Mouse (Mus musculus) cerebellum, postnatal 14 days (tissue): ENCODE data around the gene Wdr95.

ENCODE experiments used
- DNase-seq, 2 experiments: peaks; one replicate each; pipeline ENCODE4 v3.0.0; 2021; ENCODE audit warnings: mixed read lengths in 2 of 2

Gene Wdr95

DNA sequence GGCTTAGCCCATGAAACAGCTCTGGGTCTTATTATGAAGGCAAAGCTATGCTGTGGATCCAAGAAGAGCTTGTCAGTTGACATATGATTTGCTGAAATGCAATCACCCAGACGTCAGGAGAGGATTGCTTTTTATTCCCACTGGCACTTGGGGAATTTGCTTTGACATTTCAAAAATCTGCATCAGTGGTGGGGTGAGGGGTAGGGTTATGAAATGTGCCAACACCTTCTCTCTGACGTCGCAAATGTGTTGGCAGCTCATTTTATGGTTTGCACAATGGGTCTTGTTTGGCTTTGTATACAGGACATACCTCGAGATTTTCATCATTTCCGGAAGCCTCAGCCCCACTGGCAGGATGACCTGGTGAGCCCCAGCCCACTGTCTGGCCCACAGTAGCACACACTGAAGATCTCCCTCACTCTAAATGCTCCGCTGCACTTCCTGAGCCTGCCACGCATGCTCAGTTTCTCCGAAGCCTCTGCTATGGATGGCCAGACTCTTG lies 55.7 kb downstream of the Wdr95 start:
- no peak for DNase-seq

DNA sequence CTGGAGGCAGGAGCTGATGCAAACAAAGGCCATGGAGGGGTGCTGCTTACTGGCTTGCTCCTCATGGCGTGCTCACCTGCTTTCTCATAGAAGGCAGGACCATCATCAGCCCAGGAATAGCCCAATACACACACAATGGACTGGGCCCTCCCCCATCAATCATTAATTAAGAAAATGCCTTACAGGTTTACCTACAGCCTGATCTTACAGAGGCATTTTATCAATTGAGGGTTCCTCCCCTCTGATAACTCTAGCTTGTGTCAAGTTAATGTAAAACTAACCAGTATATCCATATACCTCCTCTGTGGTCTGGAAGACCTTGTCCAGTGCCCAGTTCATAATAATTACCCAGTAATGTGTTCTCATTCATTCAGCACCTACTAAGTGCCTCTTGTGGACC lies 56.8 kb downstream of the Wdr95 start:
- no peak for DNase-seq

DNA sequence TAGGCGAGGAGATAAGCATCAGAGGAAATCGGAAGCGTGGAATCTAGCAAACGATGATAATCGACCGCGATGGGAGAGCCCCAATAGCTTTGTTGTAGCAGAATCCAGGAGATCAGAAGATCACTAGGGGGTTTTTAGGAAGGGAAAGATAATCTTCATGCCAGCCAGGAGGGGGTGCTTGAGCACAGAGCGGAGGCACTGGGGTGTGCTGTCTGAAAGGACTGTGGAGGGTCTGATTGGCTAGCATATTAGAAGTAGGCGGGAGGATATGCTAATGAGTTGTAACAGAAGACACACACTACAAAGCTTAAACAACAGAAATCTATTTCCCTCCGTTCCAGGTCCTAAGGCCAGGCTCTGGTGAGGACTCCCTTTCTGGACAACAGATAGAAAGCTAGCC lies 57.4 kb downstream of the Wdr95 start:
- no peak for DNase-seq

DNA sequence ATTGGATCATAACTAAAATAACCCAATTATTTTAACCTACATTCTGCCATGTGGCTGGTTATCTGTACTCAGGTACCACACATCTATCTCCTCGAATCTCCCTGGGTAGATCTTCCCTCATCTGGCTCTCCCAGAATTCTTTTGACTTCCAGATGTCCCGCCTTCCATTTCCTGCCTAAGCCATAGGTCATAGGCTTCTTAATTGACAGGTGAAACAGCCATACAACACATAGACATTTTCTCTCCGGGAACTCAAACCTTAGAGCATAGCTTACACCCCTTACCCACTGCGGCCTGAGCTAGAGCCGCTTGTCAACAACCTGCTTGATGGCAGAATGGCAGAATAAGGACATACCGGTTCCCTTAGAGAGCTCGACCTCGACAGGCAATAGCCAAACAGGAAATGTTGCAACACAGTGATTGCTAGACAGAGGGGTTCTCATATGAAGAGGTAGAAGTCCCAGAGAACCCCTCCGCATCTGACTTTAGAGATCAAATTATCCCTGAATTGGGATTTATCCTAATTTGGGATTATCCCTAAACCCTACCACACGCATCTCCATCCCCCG lies 58.9 kb downstream of the Wdr95 start:
- no peak for DNase-seq

DNA sequence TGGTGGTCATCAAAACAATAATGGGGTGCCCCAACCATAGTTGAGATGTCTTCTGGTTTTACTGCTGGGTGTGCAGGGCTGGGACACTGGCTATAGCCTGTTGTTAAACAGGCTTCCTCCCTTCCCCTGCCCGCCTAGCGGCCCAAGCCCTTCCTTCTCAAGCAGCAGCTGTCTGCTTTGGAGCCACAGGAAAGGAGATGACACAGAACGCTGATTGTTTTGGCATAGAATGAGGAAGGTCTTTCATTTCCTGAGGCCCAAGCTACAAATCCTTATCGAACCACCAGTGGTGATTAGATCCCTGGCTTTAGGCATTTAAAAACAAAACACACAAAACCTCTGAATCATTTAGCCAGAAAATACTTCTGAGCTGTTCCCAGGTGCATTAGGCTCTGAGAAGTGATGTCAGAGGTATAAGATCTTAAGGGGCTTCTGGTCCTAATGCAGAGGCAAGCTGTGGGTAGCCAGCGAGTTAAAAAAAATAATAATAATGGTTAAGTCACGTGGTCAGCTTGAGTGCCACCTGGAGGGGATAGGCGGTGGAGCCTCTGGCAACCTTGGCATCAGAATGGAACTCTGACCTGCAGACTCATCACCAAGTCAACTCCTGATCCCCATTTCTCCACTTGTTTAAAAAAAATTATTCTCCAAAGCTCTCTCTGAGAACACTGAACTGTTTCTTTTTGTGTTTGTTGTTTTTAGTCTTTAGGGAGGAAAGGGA lies 60.5 kb downstream of the Wdr95 start:
- DNase-seq, result no peak

DNA sequence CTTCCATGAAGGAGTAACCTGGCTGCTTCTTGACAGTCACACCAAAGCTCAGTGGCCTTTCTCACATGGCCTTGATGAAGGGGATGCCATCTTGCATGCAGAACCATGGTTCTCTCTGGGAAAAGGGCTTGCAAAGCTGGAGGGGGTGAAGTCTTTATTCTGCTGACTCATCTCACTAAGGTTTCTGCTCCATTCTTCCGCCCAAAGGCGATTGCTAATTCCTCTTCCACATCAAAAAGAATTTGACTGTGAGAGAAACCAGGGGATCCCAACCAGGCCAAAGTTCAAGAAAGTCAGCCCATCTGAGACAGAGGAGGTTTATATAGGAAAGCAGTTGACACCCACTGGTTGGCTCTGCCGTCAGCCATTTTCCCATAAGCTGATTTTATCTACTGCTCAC lies 61.5 kb downstream of the Wdr95 start:
- no peak for DNase-seq

DNA sequence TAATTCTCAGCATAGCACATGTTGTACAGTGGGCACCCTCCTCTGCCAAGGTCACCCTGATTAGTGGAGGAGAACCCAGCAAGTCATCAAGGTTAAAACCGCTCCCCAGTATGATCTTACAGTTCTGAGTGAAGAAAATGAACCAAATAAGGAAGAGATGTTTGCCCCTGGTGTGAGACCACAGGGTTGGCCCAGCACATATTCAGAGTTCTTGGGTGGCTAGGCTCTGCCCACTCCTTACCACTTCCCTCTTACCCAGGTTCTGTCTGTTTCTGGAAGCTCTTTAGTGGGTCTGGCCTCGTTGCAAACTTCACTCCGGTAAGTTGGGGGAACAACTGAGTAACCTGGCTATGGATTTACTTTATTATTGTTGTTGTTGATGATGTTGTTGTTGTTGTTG lies 65.7 kb downstream of the Wdr95 start:
- no peak for DNase-seq

DNA sequence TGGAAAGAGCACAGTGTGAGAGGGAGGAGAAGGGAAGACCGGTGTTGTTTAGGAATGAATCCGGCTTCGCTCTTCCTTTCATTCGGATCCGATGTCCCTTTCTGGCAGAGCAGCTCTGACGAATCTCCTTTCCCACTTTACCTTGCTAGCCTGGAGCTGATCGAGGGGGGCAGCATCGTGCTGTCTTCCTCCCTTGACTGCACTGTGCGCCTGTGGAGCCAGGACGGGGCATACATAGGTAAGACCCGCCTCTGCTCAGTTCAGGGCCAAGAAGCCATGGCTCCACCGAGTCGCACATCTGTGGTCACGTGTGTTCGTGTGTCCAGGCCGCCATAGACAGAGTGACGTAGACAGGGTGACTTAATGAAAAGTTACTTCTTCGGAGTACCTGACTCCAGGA lies 68.9 kb downstream of the Wdr95 start:
- no peak for DNase-seq

DNA sequence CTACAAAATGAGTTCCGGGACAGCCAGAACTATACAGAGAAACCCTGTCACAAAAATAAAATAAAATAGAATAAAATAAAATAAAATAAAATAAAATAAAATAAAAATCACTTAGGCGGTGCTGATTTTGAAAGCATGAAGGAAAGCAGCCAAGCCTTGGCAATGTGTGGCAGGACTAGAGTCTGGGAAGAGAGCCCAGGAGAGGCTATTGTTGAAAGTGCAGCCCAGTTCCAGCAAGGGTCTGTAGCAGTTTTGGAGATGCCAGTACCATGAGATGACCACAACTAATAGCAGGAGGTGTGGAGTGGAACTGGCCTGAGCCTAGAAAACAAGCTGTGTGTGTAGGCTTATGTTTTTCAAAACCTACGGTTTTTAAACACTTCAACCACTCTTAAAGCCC lies 73.5 kb downstream of the Wdr95 start:
- peak; percentile 25 to 29 for DNase-seq

DNA sequence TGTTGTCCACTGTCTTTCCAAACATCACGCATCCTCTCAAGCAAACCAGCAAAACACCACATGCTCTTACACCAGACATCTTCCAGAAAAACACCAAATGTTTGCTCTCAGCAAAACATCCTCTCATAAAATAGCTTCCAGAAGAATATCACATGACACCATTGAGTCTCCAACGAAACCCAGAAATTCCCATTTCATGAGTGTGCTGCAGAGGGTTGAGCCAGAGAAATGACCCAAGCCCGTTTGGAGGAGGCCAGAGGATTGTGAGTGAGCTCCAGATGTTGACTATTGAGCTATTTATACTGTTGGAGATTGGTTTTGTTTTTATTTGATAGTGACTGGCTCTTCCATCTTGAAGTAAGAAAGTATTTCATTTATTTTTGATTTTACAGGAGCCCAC lies 74.8 kb downstream of the Wdr95 start:
- DNase-seq, result no peak

DNA sequence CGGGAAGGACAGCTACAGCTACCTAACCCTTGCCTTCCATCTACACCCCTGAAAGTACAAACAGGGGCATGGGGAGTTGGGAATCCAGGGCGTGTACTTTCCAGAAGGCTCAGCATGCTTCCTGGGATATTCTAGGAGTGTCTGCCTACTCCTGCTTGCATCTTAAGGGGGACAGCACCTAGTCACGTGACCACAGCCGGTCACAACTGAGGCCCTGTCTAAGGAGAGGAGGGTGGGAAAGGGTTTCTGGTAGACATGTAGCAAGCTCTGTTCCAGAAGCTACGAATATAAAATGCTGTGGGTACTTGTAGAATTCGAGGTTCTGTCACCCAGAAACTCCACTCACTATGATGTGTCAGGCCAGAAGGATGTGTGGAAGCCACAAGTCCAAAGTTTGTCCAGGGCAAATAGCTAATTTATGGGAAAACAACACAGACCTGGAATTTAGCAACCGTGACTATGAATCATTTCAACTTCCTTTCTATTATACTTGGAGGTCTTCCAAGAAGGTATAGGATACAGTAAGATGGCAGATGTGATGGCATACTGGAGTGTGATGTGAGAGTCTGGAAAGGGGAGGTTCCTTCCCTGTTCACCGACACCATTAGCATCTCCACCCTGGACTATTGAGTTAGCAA lies 78.7 kb downstream of the Wdr95 start:
- no peak for DNase-seq

DNA sequence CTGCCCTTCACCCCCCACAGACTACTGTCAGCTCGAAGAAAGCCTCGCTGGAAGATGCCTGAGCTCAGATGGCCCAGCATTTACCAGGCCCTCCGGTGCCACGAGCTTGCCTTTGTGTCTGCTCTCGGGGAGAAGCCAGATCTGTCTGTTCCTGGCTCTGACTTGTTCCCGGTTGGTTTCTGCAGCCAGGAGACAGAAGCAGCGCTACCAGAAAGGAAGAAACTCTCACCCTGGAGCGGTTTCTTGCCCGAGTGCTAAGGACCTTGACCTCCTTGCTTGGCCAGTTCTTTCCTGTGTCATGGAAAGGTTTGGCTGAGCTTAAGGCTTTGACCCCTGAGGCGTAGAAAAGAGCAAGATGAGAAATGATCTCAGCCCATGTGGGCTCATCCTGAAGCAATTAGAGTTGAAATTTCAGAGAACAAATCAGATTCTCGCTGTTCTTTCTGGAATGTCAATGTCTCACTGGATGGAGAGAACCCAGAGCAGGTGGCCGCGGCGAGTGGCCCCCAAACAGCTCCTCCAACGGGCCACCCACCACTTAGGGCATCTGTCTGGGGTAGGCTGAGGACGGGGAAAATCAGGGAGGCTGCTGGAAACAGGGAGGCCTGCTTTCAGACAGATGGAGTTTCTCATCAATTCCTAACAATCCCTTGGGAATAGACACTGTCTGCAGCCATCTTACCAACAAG lies 83.1 kb downstream of the Wdr95 start:
- DNase-seq, result peak; percentile 31 to 40

DNA sequence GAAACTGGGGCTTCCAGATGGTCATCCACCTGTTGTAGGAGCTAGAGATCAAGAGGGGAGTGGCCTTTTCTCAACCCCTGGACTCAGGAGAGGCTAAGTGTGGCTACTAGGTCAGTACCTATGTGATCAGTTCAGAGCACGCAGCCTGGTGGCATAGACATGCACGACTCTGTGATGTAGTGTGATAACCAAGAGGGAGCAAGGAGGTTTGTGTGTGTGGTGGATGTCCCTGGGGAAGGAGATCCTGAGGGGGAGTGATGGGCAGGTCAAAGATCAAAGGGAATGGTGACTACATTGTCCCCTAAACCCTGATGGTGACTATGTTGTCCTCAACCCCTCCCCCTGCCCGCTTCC lies 83.7 kb downstream of the Wdr95 start:
- DNase-seq, result no peak

DNA sequence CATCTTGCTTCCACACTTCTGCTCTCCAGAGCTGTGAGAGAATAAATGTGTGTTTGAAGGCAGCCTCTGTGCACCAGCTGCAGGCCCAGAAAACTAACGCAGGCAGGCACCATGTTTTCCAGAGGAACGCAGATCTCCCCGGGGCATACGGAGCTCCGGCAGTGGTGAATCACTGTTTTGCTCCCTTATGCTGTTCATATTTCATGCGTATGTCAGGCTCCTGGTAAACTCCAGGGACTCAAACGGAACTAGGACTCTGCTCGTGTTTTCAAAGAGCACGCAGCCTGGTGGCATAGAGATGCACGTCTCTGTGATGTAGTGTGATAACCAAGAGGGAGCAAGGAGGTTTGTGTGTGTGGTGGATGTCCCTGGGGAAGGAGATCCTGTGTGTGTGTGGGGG lies 84.3 kb downstream of the Wdr95 start:
- no peak for DNase-seq

DNA sequence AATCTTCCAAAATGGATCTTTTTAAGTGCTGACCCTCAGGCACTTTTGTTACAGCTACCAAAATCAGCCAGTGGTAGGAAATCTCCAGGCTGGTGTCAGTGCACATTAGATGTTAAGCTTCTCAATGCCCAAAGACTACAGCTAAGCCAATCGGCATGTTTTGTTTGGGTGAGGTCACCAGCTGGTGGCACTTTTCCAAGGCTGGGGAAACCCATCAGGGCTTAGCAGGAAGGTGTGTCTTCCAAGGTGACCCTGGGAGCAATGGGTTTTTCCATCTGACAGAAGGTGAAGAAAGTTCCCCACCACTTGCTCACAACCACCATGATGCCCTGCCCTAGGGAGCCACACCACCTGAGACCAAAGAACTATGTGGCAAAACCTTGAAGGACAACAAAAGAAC lies 87.7 kb downstream of the Wdr95 start:
- DNase-seq, result no peak

DNA sequence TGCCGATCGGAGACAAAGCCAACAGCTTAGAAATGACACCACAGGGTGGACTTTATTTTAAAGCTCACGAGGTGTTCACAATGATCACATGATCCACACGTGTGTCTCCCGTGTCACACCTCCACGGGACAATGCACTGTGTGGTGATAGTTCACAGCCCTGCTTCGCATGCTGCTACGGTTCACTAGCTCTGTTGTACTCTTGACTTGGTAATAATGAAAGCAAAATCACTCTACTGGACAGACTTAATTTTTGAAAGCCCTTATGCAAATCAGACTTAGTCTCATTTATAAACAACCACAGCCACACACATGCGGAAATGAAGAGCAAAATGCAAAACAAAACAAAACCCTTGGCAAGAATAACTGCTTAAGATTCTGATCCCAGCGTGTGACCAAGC lies 88.3 kb downstream of the Wdr95 start:
- DNase-seq, result no peak

DNA sequence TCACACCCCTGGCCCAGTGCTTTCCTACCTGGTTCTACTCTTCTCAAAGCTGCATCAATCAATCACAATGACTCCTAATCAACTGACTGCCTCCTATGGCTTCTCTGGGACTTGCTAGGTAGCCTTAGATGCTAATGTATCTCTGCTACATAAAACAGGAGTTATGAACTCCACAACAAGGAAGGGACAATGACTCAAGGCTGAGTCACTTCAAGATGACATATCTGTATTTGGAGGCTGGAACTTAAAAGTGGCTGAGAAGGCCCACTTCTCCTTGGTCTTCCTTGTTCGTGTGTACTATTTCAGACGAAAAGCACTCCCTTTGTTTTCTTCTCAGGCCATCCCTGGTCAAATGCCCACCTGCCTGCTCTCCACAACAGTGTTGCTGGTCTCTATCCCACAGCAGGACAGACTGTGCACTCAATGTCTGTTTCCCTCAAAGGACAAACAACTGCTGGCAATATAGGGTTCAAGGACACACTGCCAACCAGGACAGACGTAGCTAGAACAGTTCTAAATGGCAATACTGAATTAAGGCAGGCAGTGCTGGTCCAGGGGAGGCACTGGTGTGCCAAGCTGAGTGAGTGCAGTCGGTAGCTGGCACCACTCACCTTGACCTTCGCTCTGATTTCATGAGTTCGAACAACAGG lies 89.4 kb downstream of the Wdr95 start:
- no peak for DNase-seq

DNA sequence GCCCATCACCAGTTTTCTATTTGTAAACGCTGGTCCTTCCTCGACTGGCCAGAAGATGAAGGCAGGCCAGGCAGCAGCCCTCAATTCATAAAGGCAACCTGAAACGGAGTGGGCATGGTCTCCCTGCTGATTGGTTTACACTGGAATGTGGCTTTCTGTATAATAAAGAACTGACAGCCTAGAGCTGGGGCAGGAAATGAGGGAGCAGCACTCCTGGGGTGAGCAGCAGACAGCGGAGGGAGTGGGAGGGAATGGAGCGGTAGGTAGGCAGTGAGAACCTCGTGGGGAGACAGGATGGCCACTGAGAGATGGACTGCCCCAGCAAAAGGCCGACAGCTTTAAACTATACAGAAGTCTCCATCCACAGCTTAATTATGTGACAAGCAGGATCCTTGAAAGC lies 93.7 kb downstream of the Wdr95 start:
- DNase-seq, result no peak

DNA sequence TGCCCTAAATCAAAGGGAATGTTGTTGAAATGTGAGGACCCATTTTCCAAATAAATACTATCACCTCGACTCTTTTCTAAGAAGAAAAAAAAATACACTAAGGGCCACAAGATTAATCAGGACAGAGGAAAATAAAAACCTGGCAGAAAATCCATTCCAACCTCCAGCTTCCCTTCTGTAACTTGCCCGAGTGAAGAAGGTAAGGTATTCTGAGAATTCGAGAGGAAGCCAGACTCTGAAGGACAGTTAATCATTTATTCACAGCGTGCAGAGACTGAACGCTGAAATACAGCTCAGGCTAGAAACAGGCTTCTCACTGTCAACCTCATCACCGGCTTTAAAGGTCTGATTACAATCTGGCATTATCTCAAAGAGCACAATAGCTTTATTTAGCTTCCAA lies 94.2 kb downstream of the Wdr95 start:
- no peak for DNase-seq

DNA sequence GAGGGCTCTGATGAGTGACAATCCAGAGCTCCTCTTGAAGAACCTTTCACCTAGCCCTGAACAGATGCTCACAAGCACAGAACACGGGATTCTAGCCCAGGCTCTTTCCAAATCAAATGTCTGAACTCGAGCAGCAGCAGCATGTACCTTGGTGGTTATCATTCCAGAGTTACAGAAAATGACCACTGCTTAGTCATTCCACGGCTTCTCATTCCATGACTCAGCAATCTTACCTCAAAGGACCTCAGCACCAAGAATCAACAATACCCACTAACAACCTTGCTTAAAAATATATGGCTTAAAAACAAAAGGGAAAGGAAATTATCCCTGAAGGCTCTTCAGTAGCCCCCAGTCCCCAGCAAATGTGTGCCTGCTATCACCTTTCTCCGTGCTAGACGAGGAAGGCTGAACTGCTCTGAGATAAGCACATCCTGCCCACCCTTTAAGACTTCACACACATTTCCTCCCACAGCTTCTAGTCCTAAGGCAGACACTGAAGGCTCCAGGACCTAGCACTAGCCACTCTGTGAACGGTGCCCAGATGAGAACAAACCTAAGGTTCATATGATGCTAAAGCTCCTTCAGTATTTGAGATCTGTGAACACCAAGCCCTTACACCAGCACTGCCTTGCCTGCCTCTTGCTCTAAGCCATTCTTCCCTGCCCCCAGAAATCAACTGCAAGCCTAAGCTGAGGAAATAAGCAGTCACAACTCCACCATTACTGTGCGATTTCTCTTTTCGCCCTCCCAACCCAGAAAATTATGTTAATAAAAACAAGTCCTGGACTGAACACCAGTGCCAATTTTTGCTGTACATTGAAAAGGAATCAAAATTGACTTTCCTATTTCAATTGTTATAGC lies 95.6 kb downstream of the Wdr95 start:
- no peak for DNase-seq

DNA sequence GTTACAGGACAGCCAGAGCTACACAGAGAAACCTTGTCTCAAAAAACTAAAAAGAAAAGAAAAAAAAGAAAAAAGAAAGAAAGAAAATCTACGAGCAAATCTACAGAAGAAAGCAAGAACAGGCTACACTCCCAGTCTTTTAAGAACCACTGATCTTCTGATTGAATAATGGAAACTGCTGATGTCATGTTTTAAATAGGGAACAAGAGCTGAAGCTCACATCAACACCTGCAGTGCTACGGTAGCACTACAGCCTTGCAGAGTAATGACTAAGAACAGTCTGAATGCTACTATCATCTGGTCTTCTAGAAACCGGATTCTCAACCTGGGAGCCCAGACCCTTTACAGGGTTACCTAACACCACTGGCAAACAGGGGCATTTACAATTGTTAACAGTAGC lies 97.1 kb downstream of the Wdr95 start:
- no peak for DNase-seq

DNA sequence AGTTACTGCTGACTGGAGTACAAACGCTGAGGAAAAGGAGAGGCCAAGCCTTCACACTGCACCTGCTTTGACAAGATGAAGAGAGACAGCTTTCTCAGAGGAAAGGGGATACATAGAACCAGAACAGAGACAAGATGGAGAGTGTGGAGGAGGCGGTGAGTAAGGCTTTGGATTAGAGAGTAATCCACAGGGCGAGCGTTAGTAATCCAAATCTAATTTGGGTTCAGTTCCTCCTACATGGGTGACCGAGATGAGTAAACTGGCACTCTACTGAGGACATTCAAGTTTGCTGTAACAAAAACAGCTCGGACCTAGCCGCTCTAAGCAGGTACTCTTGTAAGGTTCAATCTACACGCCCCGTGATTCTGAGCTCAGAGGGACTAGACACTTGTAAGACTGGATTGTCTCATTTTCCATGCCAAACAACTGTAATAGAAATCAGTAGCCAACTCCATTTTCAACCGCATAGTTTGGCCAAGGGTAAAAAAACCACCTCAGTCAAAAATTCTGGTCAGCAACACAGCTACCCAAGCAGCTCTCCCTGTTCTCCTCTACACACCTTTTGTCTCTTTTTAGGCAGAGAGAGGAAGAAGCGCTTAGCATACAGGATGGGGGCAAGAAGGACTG lies 106.0 kb downstream of the Wdr95 start:
- no peak for DNase-seq
